Mouse (Mus musculus): ENCODE measurements around the gene Best1.

- TF ChIP-seq CTCF (IDR thresholded peaks at IDR 0.05; ENCODE audit: low read depth) (peak; percentile 91), EP300 (IDR thresholded peaks at IDR 0.05; ENCODE audit: low read depth) (no peak)
Measured at GRCm38 (mm10) chr19:10033211-10033973, 32.0 kb upstream of the Best1 start.

Data from heart, postnatal 0 days (tissue).